Mouse (Mus musculus) lung, embryonic 16.5 days (tissue): ENCODE data around the gene Nsmce1. TPM values are rescaled to one million over a fixed set of nuclear protein-coding genes. Genes with fewer than 3 reads are reported as not detected.

Source experiments
- ATAC-seq: fragments of 200-750 bp; cut with Nextera tagmentation; 2 replicates; pipeline ENCODE4 v1.8.0; 2017; ENCODE audit warnings: low read depth, mild to moderate bottlenecking, moderate library complexity
- H3K27ac ChIP-seq: fragments of 300-500 bp; sonication (generic); 2 replicates; pipeline ENCODE4 v1.5.1; 2014; ENCODE audit warnings: mild to moderate bottlenecking, control low read depth, low read length
- H3K27me3 ChIP-seq: fragments of 300-500 bp; sonication (generic); 2 replicates; pipeline ENCODE4 v1.6.1; 2014; ENCODE audit warnings: low read depth, low read length, mixed read lengths; ENCODE audit not compliant: control insufficient read depth, insufficient read depth
- H3K36me3 ChIP-seq: fragments of 300-500 bp; sonication (generic); 2 replicates; pipeline ENCODE4 v1.6.1; 2014; ENCODE audit warnings: low read length; ENCODE audit not compliant: control insufficient read depth, insufficient read depth
- H3K4me1 ChIP-seq: fragments of 300-500 bp; sonication (generic); replicated peaks from 2 replicates; pipeline ENCODE4 v1.6.1; 2014; ENCODE audit warnings: low read length, mixed read lengths; ENCODE audit not compliant: control insufficient read depth, insufficient read depth
- H3K4me2 ChIP-seq: fragments of 300-500 bp; sonication (generic); 2 replicates; pipeline ENCODE4 v1.6.1; 2014; ENCODE audit warnings: low read depth, low read length, control low read depth
- H3K4me3 ChIP-seq: fragments of 300-500 bp; sonication (generic); 2 replicates; pipeline ENCODE4 v1.5.1; 2014; ENCODE audit warnings: mild to moderate bottlenecking, low read length, control low read depth
- H3K9ac ChIP-seq: fragments of 300-500 bp; sonication (generic); 2 replicates; pipeline ENCODE4 v1.6.1; 2014; ENCODE audit warnings: low read length, control low read depth
- H3K9me3 ChIP-seq: fragments of 300-500 bp; sonication (generic); 2 replicates; pipeline ENCODE4 v1.6.1; 2016; ENCODE audit warnings: low read length; ENCODE audit not compliant: control insufficient read depth
- WGBS: fragments of 180-500 bp; shearing (Covaris S2); extraction: QIAGEN DNeasy Blood & Tissue Kit; methylation state at CpG from one replicate; pipeline ENCODE4 v1.1.7; 2014; 5-methylcytosine and 5-hydroxymethylcytosine counted together
- polyA plus RNA-seq: library from polyadenylated mRNA; unstranded; fragments of >200 nt; fragmentation: Nextera tagmentation; extraction: Ambion mirVana; gene quantifications from 2 replicates; pipeline ENCODE4 v1.2.1, GENCODE M21; 2015

Gene Nsmce1
- polyA plus RNA-seq, 1 experiment from 2014 or later = 148 TPM

- Histone ChIP-seq H3K36me3 (peaks cover 11% of the 10 kb centered on the region), H3K9ac (no peak overlapping the region), H3K27ac (no peak overlapping the region), H3K9me3 (no peaks in the 10 kb centered on the region), H3K4me2 (no peak overlapping the region), H3K4me3 (no peak overlapping the region), H3K27me3 (no peaks in the 10 kb centered on the region), H3K4me1 (no peaks in the 10 kb centered on the region)
- ATAC-seq = no peak
- 63% methylated on average over 2 of the region's 2 CpGs for WGBS
Observed at GRCm38 (mm10) chr7:125462200-125462599, 29.2 kb downstream of the Nsmce1 start.

GRCm38 (mm10) chr7:125453671-125454070, 37.7 kb downstream of the Nsmce1 start:
- H3K4me2 ChIP-seq = no peak overlapping the region
- H3K27me3 ChIP-seq = no peaks in the 10 kb centered on the region
- H3K4me3 ChIP-seq = no peak overlapping the region
- no peak for ATAC-seq
- 90% methylated on average over 4 of the region's 4 CpGs for WGBS
- peaks cover 14% of the 10 kb centered on the region for H3K36me3 ChIP-seq
- no peak overlapping the region for H3K9ac ChIP-seq
- H3K9me3 ChIP-seq = no peaks in the 10 kb centered on the region
- H3K4me1 ChIP-seq = peaks cover 19% of the 10 kb centered on the region
- no peak overlapping the region for H3K27ac ChIP-seq

- peak; percentile 45 for ATAC-seq
Observed at GRCm38 (mm10) chr7:125451078-125451477, 40.3 kb downstream of the Nsmce1 start.

GRCm38 (mm10) chr7:125450678-125451077, 40.7 kb downstream of the Nsmce1 start:
- H3K27ac ChIP-seq = peak overlapping the region; percentile 44
- WGBS = 44% methylated on average over 1 of the region's 1 CpGs
- no peaks in the 10 kb centered on the region for H3K27me3 ChIP-seq
- H3K9me3 ChIP-seq = no peaks in the 10 kb centered on the region
- H3K36me3 ChIP-seq = peaks cover 4% of the 10 kb centered on the region; the same call in 1 of the 2 replicates
- peak; percentile 88 for ATAC-seq
- no peak overlapping the region for H3K4me2 ChIP-seq
- H3K9ac ChIP-seq = no peak overlapping the region
- H3K4me1 ChIP-seq = peaks cover 20% of the 10 kb centered on the region
- H3K4me3 ChIP-seq = no peak overlapping the region

More at GRCm38 (mm10) chr7:125451078-125451477, 40.3 kb downstream of the Nsmce1 start:
- Histone ChIP-seq H3K4me1 (peaks cover 19% of the 10 kb centered on the region), H3K36me3 (peaks cover 6% of the 10 kb centered on the region; the same call in 1 of the 2 replicates), H3K4me2 (no peak overlapping the region), H3K27me3 (no peaks in the 10 kb centered on the region), H3K9me3 (no peaks in the 10 kb centered on the region), H3K9ac (no peak overlapping the region), H3K27ac (peak overlapping the region; percentile 44), H3K4me3 (no peak overlapping the region)
- 42% methylated on average over 2 of the region's 2 CpGs for WGBS

- Histone ChIP-seq H3K36me3 (no peaks in the 10 kb centered on the region), H3K4me2 (peak within 1 kb of the TSS; percentile 58), H3K27me3 (no peaks in the 10 kb centered on the region), H3K27ac (peak within 1 kb of the TSS; percentile 95), H3K4me3 (peak within 1 kb of the TSS; percentile 56), H3K9me3 (no peaks in the 10 kb centered on the region), H3K9ac (peak within 1 kb of the TSS; percentile 71), H3K4me1 (peaks cover 18% of the 10 kb centered on the region)
- peak; percentile 96 for ATAC-seq
- under 1% methylated on average over 61 of the region's 61 CpGs for WGBS
Observed at GRCm38 (mm10) chr7:125444464-125445401, 46.7 kb downstream of the Nsmce1 start, which contains the start of gene Kdm8. Gene Kdm8 (plus strand): TSS chr7:125444676.

- H3K27ac ChIP-seq = peak overlapping the region; percentile 95
- H3K4me3 ChIP-seq = peak overlapping the region; percentile 56
- 16% methylated on average over 10 of the region's 10 CpGs for WGBS
- H3K4me2 ChIP-seq = peak overlapping the region; percentile 58
- peak overlapping the region; percentile 71 for H3K9ac ChIP-seq
- H3K4me1 ChIP-seq = peaks cover 15% of the 10 kb centered on the region
- 0 out of 2 replicates have a peak, but pooled peaks have one; percentile 3 for ATAC-seq
- no peaks in the 10 kb centered on the region for H3K36me3 ChIP-seq
- H3K9me3 ChIP-seq = peaks cover 3% of the 10 kb centered on the region; the same call in 1 of the 2 replicates
- H3K27me3 ChIP-seq = no peaks in the 10 kb centered on the region
Observed at GRCm38 (mm10) chr7:125444076-125444463, 47.3 kb downstream of the Nsmce1 start.

GRCm38 (mm10) chr7:125442323-125442722, 49.1 kb downstream of the Nsmce1 start:
- Histone ChIP-seq H3K9me3 (peaks cover 4% of the 10 kb centered on the region; the same call in 1 of the 2 replicates), H3K27ac (peak overlapping the region; percentile 53; the same call in 1 of the 2 replicates), H3K4me3 (no peak overlapping the region), H3K27me3 (no peaks in the 10 kb centered on the region), H3K4me1 (peaks cover 14% of the 10 kb centered on the region), H3K4me2 (no peak overlapping the region), H3K9ac (no peak overlapping the region), H3K36me3 (no peaks in the 10 kb centered on the region)
- ATAC-seq = no peak; the same call in 1 of the 2 replicates
- 44% methylated on average over 4 of the region's 4 CpGs for WGBS

GRCm38 (mm10) chr7:125434666-125435290, 56.6 kb downstream of the Nsmce1 start:
- peaks cover 8% of the 10 kb centered on the region for H3K4me1 ChIP-seq
- 24% methylated on average over 8 of the region's 8 CpGs for WGBS
- no peak overlapping the region for H3K4me3 ChIP-seq
- peak; percentile 69 for ATAC-seq
- H3K27ac ChIP-seq = no peak overlapping the region
- no peaks in the 10 kb centered on the region for H3K36me3 ChIP-seq
- H3K27me3 ChIP-seq = no peaks in the 10 kb centered on the region
- H3K9ac ChIP-seq = no peak overlapping the region
- peaks cover 10% of the 10 kb centered on the region; the same call in 1 of the 2 replicates for H3K9me3 ChIP-seq
- no peak overlapping the region for H3K4me2 ChIP-seq

- 86% methylated on average over 3 of the region's 3 CpGs for WGBS
- H3K27me3 ChIP-seq = no peaks in the 10 kb centered on the region
- H3K36me3 ChIP-seq = no peaks in the 10 kb centered on the region
- no peak overlapping the region for H3K9ac ChIP-seq
- ATAC-seq = no peak
- no peak overlapping the region for H3K27ac ChIP-seq
- H3K4me1 ChIP-seq = peaks cover 8% of the 10 kb centered on the region
- no peak overlapping the region for H3K4me2 ChIP-seq
- H3K9me3 ChIP-seq = 0 out of 2 replicates have a peak, but pooled peaks cover 6% of the 10 kb centered on the region
- H3K4me3 ChIP-seq = no peak overlapping the region
Observed at GRCm38 (mm10) chr7:125433874-125434273, 57.5 kb downstream of the Nsmce1 start.
